Mouse (Mus musculus): ENCODE measurements around the gene Necap2. TPM values are rescaled to one million over a fixed set of nuclear protein-coding genes. Genes with fewer than 3 reads are reported as not detected.

Gene Necap2
- 50.1 and 75.6 TPM in 2 replicates for polyA plus RNA-seq (2012; rRNA removed; ENCODE audit: low replicate concordance)

GRCm38 (mm10) chr4:141077681-141078509 lies at the start of gene Necap2:
Necap2 (minus strand) TSS chr4:141078357.

GRCm38 (mm10) chr4:141088033-141088432 lies 9.9 kb upstream of the Necap2 start, which contains the start of gene Spata21:
Spata21 (plus strand) TSS chr4:141088333.

DNA sequence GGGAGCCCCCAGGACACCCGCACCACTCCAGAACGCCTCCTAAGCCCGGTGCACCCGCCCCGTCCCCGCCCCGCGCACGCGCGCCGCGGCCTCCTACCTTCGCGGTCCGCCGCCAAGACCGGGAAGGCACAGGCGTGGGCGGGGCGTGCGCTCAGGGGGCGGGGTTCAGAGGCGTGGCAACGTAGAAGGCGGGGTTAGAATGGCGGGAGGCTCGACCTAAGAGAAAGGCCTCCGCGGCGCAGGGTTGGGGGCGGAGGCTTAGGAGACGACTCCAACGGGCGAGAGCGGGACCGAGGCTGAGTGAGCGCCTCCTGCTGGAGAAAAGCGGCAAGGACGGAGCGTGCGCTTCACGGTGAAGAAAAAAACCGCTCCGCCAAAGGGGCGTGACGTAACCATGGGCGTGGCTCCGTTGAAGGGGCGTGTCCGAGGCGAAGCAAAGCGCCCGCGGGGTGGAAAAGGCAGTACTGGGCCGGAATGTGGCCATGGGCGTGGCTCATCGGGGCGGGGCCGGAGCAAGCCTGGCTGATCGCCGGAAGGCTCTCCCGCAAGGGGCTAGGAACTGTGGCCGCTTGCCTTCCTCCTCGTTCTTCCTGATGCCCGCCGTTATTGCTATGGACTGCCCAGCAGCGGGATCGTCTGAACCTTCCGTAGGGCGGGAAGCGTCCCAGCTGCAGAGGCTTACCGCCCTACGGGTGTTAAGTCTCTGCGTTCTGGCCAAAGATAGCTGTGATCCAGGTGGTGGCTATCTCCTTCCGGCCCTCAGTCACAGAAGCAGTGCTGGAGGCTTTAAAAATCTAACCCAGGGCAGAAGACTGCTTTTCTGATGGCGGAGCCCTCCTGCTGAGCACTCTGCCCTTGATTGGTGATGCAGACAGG lies 17.5 kb downstream of the Necap2 start, which contains the start of gene Crocc:
Gene Crocc, minus strand, starts transcription at position 125 of the 876 bp plus-strand sequence.

Other genes starting within 250 kb of the Necap2 start
- 0.06 TPM in 1 of 2 replicates, not detected in the other for gene Padi1, start 232.6 kb downstream of the Necap2 start, polyA plus RNA-seq (2012; rRNA removed; ENCODE audit: low replicate concordance)
- gene Padi2, start 172.0 kb downstream of the Necap2 start, polyA plus RNA-seq (2012; rRNA removed; ENCODE audit: low replicate concordance), result 2.0 and 8.1 TPM in 2 replicates
- gene Sdhb, start 117.2 kb downstream of the Necap2 start, polyA plus RNA-seq (2012; rRNA removed; ENCODE audit: low replicate concordance), result 331 and 578 TPM in 2 replicates
- gene Atp13a2, start 91.5 kb downstream of the Necap2 start, polyA plus RNA-seq (2012; rRNA removed; ENCODE audit: low replicate concordance), result 51.9 and 58.0 TPM in 2 replicates
- 14.6 and 18.5 TPM in 2 replicates for gene Mfap2, start 67.9 kb downstream of the Necap2 start, polyA plus RNA-seq (2012; rRNA removed; ENCODE audit: low replicate concordance)
- 3.3 and 7.0 TPM in 2 replicates for gene Crocc, start 17.8 kb downstream of the Necap2 start, polyA plus RNA-seq (2012; rRNA removed; ENCODE audit: low replicate concordance)
- not detected in 2 replicates for gene Spata21, start 10.0 kb upstream of the Necap2 start, polyA plus RNA-seq (2012; rRNA removed; ENCODE audit: low replicate concordance)
- 59.7 and 70.7 TPM in 2 replicates for gene Szrd1, start 61.4 kb upstream of the Necap2 start, polyA plus RNA-seq (2012; rRNA removed; ENCODE audit: low replicate concordance)
- gene Fbxo42, start 69.6 kb upstream of the Necap2 start, polyA plus RNA-seq (2012; rRNA removed; ENCODE audit: low replicate concordance), result 8.5 and 10.2 TPM in 2 replicates
- 0.18 and 0.99 TPM in 2 replicates for gene Rsg1, start 135.6 kb upstream of the Necap2 start, polyA plus RNA-seq (2012; rRNA removed; ENCODE audit: low replicate concordance)
- 38.6 and 79.5 TPM in 2 replicates for gene Arhgef19, start 161.1 kb upstream of the Necap2 start, polyA plus RNA-seq (2012; rRNA removed; ENCODE audit: low replicate concordance)
- 35.9 and 50.7 TPM in 2 replicates for gene Epha2, start 222.9 kb upstream of the Necap2 start, polyA plus RNA-seq (2012; rRNA removed; ENCODE audit: low replicate concordance)